Mouse (Mus musculus) small intestine, adult 2 months (tissue): ENCODE data around the gene Ccdc162. TPM values are rescaled to one million over a fixed set of nuclear protein-coding genes. Genes with fewer than 3 reads are reported as not detected.

Experiments used
- H3K27ac ChIP-seq: fragments of 200-500 bp; 2 replicates; pipeline ENCODE4 v1.5.1; 2012; ENCODE audit warnings: low read depth, low read length, control low read depth, inconsistent platforms; ENCODE audit not compliant: insufficient read depth
- H3K27me3 ChIP-seq: fragments of 200-500 bp; 2 replicates; pipeline ENCODE4 v1.6.1; 2012; ENCODE audit warnings: mild to moderate bottlenecking, moderate library complexity, low read length, inconsistent platforms; ENCODE audit not compliant: control insufficient read depth, insufficient read depth
- H3K36me3 ChIP-seq: fragments of 200-500 bp; 2 replicates; pipeline ENCODE4 v1.6.1; 2012; ENCODE audit warnings: mild to moderate bottlenecking, low read length, control low read depth, inconsistent platforms; ENCODE audit not compliant: control insufficient read depth, insufficient read depth
- H3K4me1 ChIP-seq: fragments of 200-500 bp; 2 replicates; pipeline ENCODE4 v1.6.1; 2012; ENCODE audit warnings: low read length, inconsistent platforms, mixed read lengths; ENCODE audit not compliant: control insufficient read depth, insufficient read depth, insufficient read length
- H3K4me3 ChIP-seq: fragments of 200-500 bp; 2 replicates; pipeline ENCODE4 v1.5.1; 2012; ENCODE audit warnings: low read depth, mild to moderate bottlenecking, control low read depth, inconsistent platforms, low read length, moderate library complexity
- CTCF ChIP-seq: fragments of 200-500 bp; IDR thresholded peaks from 2 replicates; pipeline ENCODE4 v1.5.1; 2012; ENCODE audit warnings: low read depth, mild to moderate bottlenecking, control low read depth, inconsistent platforms, low read length, moderate library complexity, mixed read lengths; ENCODE audit not compliant: insufficient replicate concordance, insufficient read length; ENCODE audit errors: extremely low read depth
- POLR2A ChIP-seq: fragments of 200-500 bp; IDR thresholded peaks from 2 replicates; pipeline ENCODE4 v1.6.1; 2012; ENCODE audit warnings: low read depth, mild to moderate bottlenecking, control low read depth, inconsistent platforms, low read length, moderate library complexity
- WGBS: fragments of 180-500 bp; shearing (Covaris S2); methylation state at CpG from one replicate; pipeline ENCODE4 v1.1.7; 2018; 5-methylcytosine and 5-hydroxymethylcytosine counted together
- polyA plus RNA-seq: library from polyadenylated mRNA; depleted of rRNA; stranded (reverse); fragments of >200 nt; gene quantifications from 2 replicates; pipeline ENCODE4 v1.2.3, GENCODE M21; 2012

Ccdc162 gene
- polyA plus RNA-seq, 1 experiment: 0.08 TPM

DNA sequence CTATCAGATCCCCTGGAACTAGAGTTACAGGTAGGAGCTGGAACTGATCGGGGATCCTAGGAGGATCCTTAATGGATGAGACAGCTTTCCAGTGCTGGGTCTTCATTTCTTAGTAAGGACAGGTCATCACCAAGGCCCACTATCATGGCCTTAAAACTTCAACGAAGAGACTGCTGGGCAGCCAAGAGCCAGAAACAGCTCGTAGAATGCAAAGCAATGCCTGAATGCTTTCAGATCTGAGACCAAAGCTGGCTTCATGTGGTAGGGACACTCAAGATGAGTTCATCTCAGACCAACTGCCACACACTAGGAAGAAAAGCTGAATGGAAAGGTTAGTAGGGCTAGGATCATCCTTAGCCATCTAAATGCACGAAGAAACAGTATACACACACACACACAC, 177.4 kb downstream of the Ccdc162 start:
- H3K4me3 ChIP-seq: no peak overlapping the region
- no peak overlapping the region for H3K27ac ChIP-seq
- H3K36me3 ChIP-seq: peaks cover 3% of the 10 kb centered on the region; the same call in 1 of the 2 replicates
- no peaks in the 10 kb centered on the region for H3K27me3 ChIP-seq
- WGBS: 93% methylated on average over 4 of the region's 4 CpGs
- TF ChIP-seq CTCF (no peak), POLR2A (no peak)
- no peaks in the 10 kb centered on the region for H3K4me1 ChIP-seq

DNA sequence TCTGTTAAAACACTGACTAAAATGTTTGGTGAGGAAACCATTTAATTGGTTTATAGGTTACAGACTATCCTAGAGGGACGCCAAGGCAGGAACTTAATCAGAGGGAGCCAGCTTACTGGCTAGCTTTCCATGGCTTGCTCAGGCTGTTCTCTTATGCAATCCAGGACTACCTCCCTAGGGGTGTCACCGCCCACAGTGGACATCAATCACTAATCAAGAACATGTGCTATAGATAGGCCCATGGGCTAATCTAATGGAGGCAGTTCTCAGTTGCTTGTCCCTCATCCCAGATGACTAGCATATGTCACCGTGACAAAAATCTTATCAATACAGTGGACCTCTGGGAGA, 178.5 kb downstream of the Ccdc162 start:
- WGBS: 90% methylated on average over 3 of the region's 3 CpGs
- Histone ChIP-seq H3K4me1 (no peaks in the 10 kb centered on the region), H3K4me3 (no peak overlapping the region), H3K27me3 (no peaks in the 10 kb centered on the region), H3K36me3 (peaks cover 9% of the 10 kb centered on the region), H3K27ac (no peak overlapping the region)
- TF ChIP-seq POLR2A: no peak
- no peak for TF ChIP-seq CTCF

DNA sequence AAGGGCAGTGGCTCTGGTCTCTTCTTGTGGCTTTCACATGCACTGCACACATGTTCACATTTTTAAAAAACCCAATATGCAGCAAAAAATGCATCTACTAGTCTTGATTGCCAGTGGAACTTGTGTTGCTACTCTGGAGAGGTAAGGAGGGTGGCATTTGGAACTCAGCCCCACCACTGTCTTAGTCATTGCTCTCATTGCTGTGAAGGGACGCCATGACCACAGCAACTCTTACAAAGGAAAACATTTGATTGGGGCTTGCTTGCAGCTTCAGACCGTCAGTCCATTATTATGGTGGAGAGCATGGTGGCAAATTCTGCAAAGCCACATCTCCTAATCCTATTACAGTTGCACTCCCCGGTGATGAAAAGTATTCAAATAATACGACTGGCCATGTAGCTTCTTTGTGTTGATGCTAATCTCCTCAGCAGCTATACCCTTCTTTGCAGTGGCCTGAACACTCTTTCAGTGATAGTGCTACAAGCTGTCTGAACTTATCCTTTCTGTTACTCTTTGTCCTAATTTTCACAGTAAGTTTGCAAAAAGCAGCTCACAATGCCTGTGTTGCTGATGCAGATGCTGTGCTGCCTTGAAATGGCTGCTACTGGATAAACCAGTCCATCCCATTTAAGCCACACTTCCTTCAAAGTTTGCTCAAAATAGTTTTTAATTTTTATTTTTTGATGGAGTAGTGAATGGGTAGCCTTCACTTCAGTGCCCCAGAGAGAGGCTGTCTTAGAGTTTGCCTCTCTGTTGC, 179.0 kb downstream of the Ccdc162 start:
- WGBS: 94% methylated on average over 4 of the region's 4 CpGs
- TF ChIP-seq POLR2A (no peak), CTCF (no peak)
- H3K27me3 ChIP-seq: no peaks in the 10 kb centered on the region
- no peak overlapping the region for H3K4me3 ChIP-seq
- no peak overlapping the region for H3K27ac ChIP-seq
- no peaks in the 10 kb centered on the region for H3K4me1 ChIP-seq
- H3K36me3 ChIP-seq: peaks cover 14% of the 10 kb centered on the region

DNA sequence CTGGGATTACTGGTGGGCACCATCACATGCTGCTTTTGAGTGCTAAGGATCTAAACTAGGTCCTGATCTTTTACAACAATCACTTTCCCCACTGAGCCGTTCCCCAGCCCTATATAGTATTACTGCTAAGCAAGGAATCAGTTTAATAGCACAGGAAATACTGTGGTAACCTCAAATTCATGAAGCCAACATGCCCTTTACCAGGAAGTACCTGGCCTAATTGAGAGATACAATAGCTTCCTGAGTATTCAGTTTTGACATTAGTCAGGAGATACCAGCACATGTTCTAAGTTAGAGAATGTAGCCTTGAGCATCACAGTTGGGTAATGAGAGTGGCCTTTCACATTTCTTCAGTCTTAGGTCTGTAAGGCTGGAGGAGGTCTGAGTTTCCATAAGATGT, 179.7 kb downstream of the Ccdc162 start:
- TF ChIP-seq POLR2A (no peak), CTCF (no peak)
- Histone ChIP-seq H3K27ac (no peak overlapping the region), H3K4me1 (no peaks in the 10 kb centered on the region), H3K36me3 (peaks cover 16% of the 10 kb centered on the region), H3K27me3 (no peaks in the 10 kb centered on the region), H3K4me3 (no peak overlapping the region)
- WGBS: 72% methylated on average over 1 of the region's 1 CpGs

DNA sequence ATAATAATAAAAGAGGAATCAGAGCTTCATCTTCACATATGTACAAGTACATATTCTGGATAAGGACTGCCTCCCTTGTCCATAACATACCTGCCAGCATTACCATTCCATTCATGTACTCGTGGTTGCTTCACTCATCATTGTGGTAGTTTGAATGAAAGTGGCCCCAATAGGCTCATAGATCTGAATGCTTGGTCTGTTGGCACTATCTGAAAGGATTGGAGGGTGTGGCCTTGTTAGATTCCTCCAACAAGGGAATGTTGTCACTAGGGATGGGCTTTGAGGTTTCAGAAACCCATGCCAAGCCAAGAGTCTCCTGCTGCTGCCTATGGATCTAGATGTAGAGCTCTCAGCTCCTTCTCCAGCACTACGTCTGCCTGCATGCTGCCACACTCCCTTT, 180.4 kb downstream of the Ccdc162 start:
- 88% methylated on average over 2 of the region's 2 CpGs for WGBS
- no peak for TF ChIP-seq CTCF
- TF ChIP-seq POLR2A: no peak
- H3K4me1 ChIP-seq: no peaks in the 10 kb centered on the region
- peaks cover 20% of the 10 kb centered on the region for H3K36me3 ChIP-seq
- H3K27ac ChIP-seq: no peak overlapping the region
- no peaks in the 10 kb centered on the region for H3K27me3 ChIP-seq
- H3K4me3 ChIP-seq: no peak overlapping the region

DNA sequence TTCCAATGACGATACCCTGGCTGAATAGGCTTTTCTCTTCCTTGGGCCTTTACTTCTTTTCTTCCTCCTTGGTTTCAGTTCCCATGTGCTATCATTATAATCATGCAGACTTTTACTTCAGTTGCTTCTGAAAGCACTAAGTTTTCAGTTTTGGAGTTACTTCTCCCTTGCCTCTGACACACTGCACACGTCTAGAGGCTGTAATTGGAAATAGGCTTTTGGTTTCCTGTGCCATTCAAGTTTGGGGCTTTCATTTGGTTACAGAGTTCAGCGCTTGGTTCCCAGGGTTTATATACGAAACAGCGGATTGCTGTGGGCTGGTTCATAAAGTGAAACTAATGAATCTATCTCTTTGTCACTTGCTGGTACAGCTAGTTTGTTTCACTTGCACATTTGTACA, 186.5 kb downstream of the Ccdc162 start:
- Histone ChIP-seq H3K27me3 (no peaks in the 10 kb centered on the region), H3K4me3 (no peak overlapping the region), H3K36me3 (peaks cover 57% of the 10 kb centered on the region), H3K27ac (no peak overlapping the region), H3K4me1 (no peaks in the 10 kb centered on the region)
- WGBS: 84% methylated on average over 5 of the region's 5 CpGs
- TF ChIP-seq POLR2A: no peak
- no peak for TF ChIP-seq CTCF

DNA sequence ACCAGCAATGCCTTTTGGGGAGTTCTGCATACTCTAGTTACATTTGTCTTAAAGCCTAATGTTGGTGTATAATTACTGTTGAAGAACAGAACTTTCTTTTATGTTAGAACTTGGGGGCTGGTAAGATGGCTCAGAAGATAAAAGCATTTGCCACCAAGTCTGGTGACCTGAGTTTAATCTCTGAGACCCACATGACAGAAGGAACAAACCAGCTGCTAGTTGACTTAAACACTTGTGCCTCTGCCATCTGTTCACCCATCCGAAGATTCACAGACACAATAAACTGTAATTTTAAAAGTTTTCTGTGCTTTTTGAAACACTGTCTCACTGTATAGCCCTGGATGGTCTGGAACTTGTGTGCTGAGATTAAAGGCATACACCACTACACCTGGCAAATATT, 190.7 kb downstream of the Ccdc162 start:
- H3K4me3 ChIP-seq: no peak overlapping the region
- no peaks in the 10 kb centered on the region for H3K27me3 ChIP-seq
- WGBS: 69% methylated on average over 1 of the region's 1 CpGs
- peaks cover 8% of the 10 kb centered on the region; the same call in 1 of the 2 replicates for H3K4me1 ChIP-seq
- H3K36me3 ChIP-seq: peaks cover 42% of the 10 kb centered on the region
- no peak overlapping the region for H3K27ac ChIP-seq
- no peak for TF ChIP-seq CTCF
- TF ChIP-seq POLR2A: no peak
